Mouse (Mus musculus) kidney, adult 11 months (tissue): Measurements from ENCODE around the gene Wdr60.
"Not testable (repeated sequence)": the region's sequence is repeated elsewhere in the genome, so short reads cannot be mapped to it uniquely, and the experiment has no call there.

ENCODE experiments used
- DNase-seq: peaks from one replicate; pipeline ENCODE4 v3.0.0; 2022

The Wdr60 gene

GRCm38 (mm10) chr12:116262555-116263341 lies at the start of gene Wdr60:
Wdr60 (minus strand) TSS chr12:116263022.
- peak; percentile 87 for DNase-seq

GRCm38 (mm10) chr12:116308612-116309011 lies 45.8 kb upstream of the Wdr60 start:
- DNase-seq: no peak

GRCm38 (mm10) chr12:116307870-116308269 lies 45.0 kb upstream of the Wdr60 start:
- DNase-seq: no peak

- DNase-seq: no peak
These were observed 43.2 kb upstream of the Wdr60 start for GRCm38 (mm10) chr12:116306042-116306441.

- no peak for DNase-seq
These were observed 39.4 kb upstream of the Wdr60 start for GRCm38 (mm10) chr12:116302181-116302580.

GRCm38 (mm10) chr12:116299906-116300305 lies 37.1 kb upstream of the Wdr60 start:
- DNase-seq: no peak

GRCm38 (mm10) chr12:116293599-116294292 lies 30.9 kb upstream of the Wdr60 start:
- DNase-seq: no peak

- no peak for DNase-seq
These were observed 30.4 kb upstream of the Wdr60 start for GRCm38 (mm10) chr12:116293185-116293584.

GRCm38 (mm10) chr12:116283511-116283910 lies 20.7 kb upstream of the Wdr60 start:
- no peak for DNase-seq

- DNase-seq: no peak
These were observed 20.0 kb upstream of the Wdr60 start for GRCm38 (mm10) chr12:116282856-116283255.

GRCm38 (mm10) chr12:116281427-116282281 lies 18.8 kb upstream of the Wdr60 start:
- DNase-seq: peak; percentile 30

- peak; percentile 99 for DNase-seq
These were observed 18.0 kb upstream of the Wdr60 start, which contains the start of gene Esyt2 for GRCm38 (mm10) chr12:116280653-116281364. Esyt2 (plus strand) TSS chr12:116281196.

GRCm38 (mm10) chr12:116280149-116280652 lies 17.4 kb upstream of the Wdr60 start:
- no peak for DNase-seq

GRCm38 (mm10) chr12:116279181-116279580 lies 16.4 kb upstream of the Wdr60 start:
- no peak for DNase-seq

- DNase-seq: no peak
These were observed 15.7 kb upstream of the Wdr60 start for GRCm38 (mm10) chr12:116278541-116278940.

GRCm38 (mm10) chr12:116276961-116277360 lies 14.1 kb upstream of the Wdr60 start:
- no peak for DNase-seq

GRCm38 (mm10) chr12:116275631-116276030 lies 12.8 kb upstream of the Wdr60 start:
- DNase-seq: no peak

- not testable (repeated sequence) for DNase-seq
These were observed 12.3 kb upstream of the Wdr60 start, which contains the start of gene Gm11027 for GRCm38 (mm10) chr12:116275086-116275485. Gm11027 (plus strand) TSS chr12:116275386.

- DNase-seq: no peak
These were observed 10.9 kb upstream of the Wdr60 start for GRCm38 (mm10) chr12:116273733-116274132.

GRCm38 (mm10) chr12:116271071-116271470 lies 8.2 kb upstream of the Wdr60 start:
- DNase-seq: no peak

- DNase-seq: no peak
These were observed 7.7 kb upstream of the Wdr60 start for GRCm38 (mm10) chr12:116270538-116270937.

GRCm38 (mm10) chr12:116269450-116269849 lies 6.6 kb upstream of the Wdr60 start:
- no peak for DNase-seq
